Mouse (Mus musculus) ES-E14 (cell line): ENCODE measurements around the gene Dok5.

ENCODE experiments used
- CHD2 ChIP-seq: IDR thresholded peaks from 2 replicates; pipeline ENCODE4 v1.6.1; 2014; ENCODE audit warnings: mild to moderate bottlenecking, low read depth, low read length, inconsistent platforms
- HCFC1 ChIP-seq: IDR thresholded peaks from 2 replicates; pipeline ENCODE4 v1.6.1; 2012; ENCODE audit warnings: low read length, inconsistent platforms, borderline replicate concordance; ENCODE audit not compliant: insufficient read depth
- ZC3H11A ChIP-seq: IDR thresholded peaks from 2 replicates; pipeline ENCODE4 v1.6.1; 2012; ENCODE audit warnings: low read depth, mild to moderate bottlenecking, inconsistent platforms, low read length, borderline replicate concordance

- no peak for TF ChIP-seq ZC3H11A
- TF ChIP-seq CHD2 = no peak
- TF ChIP-seq HCFC1 = no peak
These were observed 826 bp upstream of the Dok5 start for GRCm38 (mm10) chr2:170730781-170731180.
